Mouse (Mus musculus): Measurements from ENCODE around the gene Psmg4. TPM values are rescaled to one million over a fixed set of nuclear protein-coding genes. Genes with fewer than 3 reads are reported as not detected.

The Psmg4 gene
- polyA plus RNA-seq, 1 experiment from 2014 or later = 117 TPM

DNA sequence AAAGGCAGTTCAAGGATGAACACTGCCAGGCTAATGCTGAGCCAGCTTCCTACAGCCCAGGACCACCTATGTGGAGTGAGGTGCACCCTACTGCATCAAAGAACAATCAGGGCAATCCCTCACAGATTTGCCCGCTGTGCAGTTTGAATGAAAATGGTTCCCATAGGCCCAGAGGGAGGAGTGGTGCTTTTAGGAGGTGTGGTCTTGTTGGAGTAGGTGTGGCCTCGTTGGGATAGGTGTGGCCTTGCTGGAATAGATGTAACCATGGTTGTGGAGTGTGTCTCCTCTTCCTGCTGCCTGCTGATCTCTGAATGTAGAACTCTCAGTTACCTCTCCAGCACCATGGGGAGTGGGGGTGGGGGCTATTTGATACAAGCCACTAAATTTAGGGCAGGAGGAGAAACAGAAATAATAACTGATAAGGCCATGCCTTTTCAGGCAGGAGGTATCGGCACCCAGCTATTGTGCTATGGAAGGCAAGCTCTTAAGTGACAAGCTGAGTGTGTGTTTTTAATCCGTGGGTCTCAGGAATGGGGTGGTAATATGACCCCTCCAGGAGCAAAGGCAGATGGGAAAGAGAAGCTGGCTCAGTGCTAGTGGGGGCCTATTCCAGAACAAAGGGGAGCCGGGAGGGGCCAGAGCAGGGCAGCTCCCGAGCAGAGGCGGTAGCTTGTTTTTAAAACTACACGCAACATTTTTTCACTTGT, 6.5 kb upstream of the Psmg4 start:
- Histone ChIP-seq H3K27ac (no peak overlapping the region), H3K9ac (ENCODE audit: low read depth, low read length) (no peak overlapping the region), H3K9me3 (replicated peaks; ENCODE audit: low read length) (no peaks in the 10 kb centered on the region), H3K27me3 (ENCODE audit: insufficient read depth, low read length) (no peaks in the 10 kb centered on the region), H3K36me3 (ENCODE audit: insufficient read depth, low read length) (no peaks in the 10 kb centered on the region), H3K4me1 (replicated peaks; ENCODE audit: insufficient read depth, low read length) (no peaks in the 10 kb centered on the region), H3K4me2 (ENCODE audit: low read length) (no peak overlapping the region), H3K4me3 (replicated peaks; ENCODE audit: low read depth, low read length) (no peak overlapping the region)
- DNase-seq (ENCODE audit: low spot score) (no peak), ATAC-seq (replicated peaks; ENCODE audit: low FRiP score, low read depth) (peak; percentile 70)
- TF ChIP-seq CTCF (IDR thresholded peaks at IDR 0.05; ENCODE audit: low read depth) = no peak
- 49% methylated on average over 8 of the region's 8 CpGs for WGBS

DNA sequence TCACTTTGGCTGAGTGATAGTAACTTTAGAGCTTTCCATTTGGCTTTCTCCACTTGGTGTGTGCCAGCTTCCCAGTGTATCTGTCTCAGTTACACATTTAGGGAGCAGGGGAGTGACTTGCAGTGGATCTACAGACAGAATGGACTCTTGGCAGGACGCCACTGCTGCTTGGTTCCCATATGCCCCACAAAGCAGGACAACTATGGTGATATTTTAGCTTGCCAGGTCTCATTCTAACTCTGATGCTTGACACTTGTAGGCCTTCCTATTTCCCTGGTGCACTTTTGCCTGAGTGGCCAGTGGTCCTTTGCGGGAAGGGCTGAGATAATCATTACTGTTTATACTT, 6.0 kb upstream of the Psmg4 start:
- DNase-seq (ENCODE audit: low spot score) = no peak
- H3K9ac ChIP-seq (ENCODE audit: low read depth, low read length) = no peak overlapping the region
- no peaks in the 10 kb centered on the region for H3K27me3 ChIP-seq (ENCODE audit: insufficient read depth, low read length)
- 58% methylated on average over 2 of the region's 2 CpGs for WGBS
- no peaks in the 10 kb centered on the region for H3K9me3 ChIP-seq (replicated peaks; ENCODE audit: low read length)
- H3K4me2 ChIP-seq (ENCODE audit: low read length) = no peak overlapping the region
- TF ChIP-seq CTCF (IDR thresholded peaks at IDR 0.05; ENCODE audit: low read depth) = no peak
- H3K27ac ChIP-seq = no peak overlapping the region
- no peaks in the 10 kb centered on the region for H3K4me1 ChIP-seq (replicated peaks; ENCODE audit: insufficient read depth, low read length)
- ATAC-seq (replicated peaks; ENCODE audit: low FRiP score, low read depth) = no peak
- no peaks in the 10 kb centered on the region for H3K36me3 ChIP-seq (ENCODE audit: insufficient read depth, low read length)
- H3K4me3 ChIP-seq (replicated peaks; ENCODE audit: low read depth, low read length) = no peak overlapping the region

DNA sequence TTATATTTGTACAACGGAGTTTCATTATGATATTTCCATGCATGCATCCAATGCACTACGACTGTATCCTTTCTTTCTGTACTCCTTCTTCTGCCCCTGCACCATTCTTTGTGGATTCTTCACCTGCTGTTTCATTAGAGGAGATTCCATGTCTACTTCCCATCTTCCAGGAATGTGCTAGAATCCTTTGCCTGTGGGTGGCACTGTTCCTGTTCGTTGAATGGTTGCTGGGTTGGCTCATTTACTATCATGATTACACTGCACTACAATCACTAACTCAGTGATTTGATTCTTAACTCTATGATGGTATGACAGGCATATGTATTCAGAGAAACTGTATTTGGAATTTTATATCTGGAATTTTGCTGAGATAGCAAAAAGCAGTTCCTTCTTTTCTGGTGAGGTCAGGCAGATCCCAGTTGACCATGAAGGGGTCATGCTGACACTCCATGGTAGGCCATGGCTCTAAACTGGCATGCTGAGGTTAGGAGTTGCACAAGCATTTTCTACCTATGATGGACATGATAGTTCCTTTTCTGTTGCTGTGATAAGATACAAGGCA, 5.1 kb upstream of the Psmg4 start:
- peak; percentile 16; the same call in 1 of the 2 replicates for TF ChIP-seq CTCF (IDR thresholded peaks at IDR 0.05; ENCODE audit: low read depth)
- H3K4me3 ChIP-seq (replicated peaks; ENCODE audit: low read depth, low read length) = no peak overlapping the region
- H3K27ac ChIP-seq = no peak overlapping the region
- WGBS = 91% methylated on average over 3 of the region's 3 CpGs
- H3K4me1 ChIP-seq (replicated peaks; ENCODE audit: insufficient read depth, low read length) = no peaks in the 10 kb centered on the region
- no peak for DNase-seq (ENCODE audit: low spot score)
- no peak overlapping the region for H3K9ac ChIP-seq (ENCODE audit: low read depth, low read length)
- no peaks in the 10 kb centered on the region for H3K27me3 ChIP-seq (ENCODE audit: insufficient read depth, low read length)
- no peak overlapping the region for H3K4me2 ChIP-seq (ENCODE audit: low read length)
- H3K36me3 ChIP-seq (ENCODE audit: insufficient read depth, low read length) = no peaks in the 10 kb centered on the region
- ATAC-seq (replicated peaks; ENCODE audit: low FRiP score, low read depth) = no peak
- H3K9me3 ChIP-seq (replicated peaks; ENCODE audit: low read length) = no peaks in the 10 kb centered on the region

DNA sequence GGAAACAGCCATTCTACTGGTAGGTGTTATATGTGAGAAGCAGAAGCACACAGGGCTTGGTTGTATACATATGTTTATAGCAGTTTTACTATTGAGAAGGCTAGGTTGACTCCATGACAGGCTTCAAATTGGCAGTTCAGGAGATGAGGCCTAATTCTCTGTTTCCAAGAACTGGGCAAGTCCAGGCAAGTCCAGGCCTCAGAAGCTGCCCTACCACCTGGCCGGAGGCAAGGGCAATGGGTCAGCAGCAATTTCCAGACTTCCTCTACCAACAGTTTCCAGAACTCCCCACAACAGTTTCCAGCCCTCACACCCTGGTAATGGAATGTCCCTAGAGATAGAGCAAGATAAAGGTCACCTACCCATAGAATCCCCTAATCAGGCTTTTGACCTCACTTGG, 2.8 kb upstream of the Psmg4 start:
- Histone ChIP-seq H3K27me3 (ENCODE audit: insufficient read depth, low read length) (no peaks in the 10 kb centered on the region), H3K9ac (ENCODE audit: low read depth, low read length) (no peak overlapping the region), H3K27ac (no peak overlapping the region), H3K36me3 (ENCODE audit: insufficient read depth, low read length) (no peaks in the 10 kb centered on the region), H3K9me3 (replicated peaks; ENCODE audit: low read length) (no peaks in the 10 kb centered on the region), H3K4me3 (replicated peaks; ENCODE audit: low read depth, low read length) (no peak overlapping the region), H3K4me1 (replicated peaks; ENCODE audit: insufficient read depth, low read length) (peaks cover 5% of the 10 kb centered on the region; the same call in 1 of the 2 replicates), H3K4me2 (ENCODE audit: low read length) (no peak overlapping the region)
- DNase-seq (ENCODE audit: low spot score) (no peak), ATAC-seq (replicated peaks; ENCODE audit: low FRiP score, low read depth) (no peak)
- 90% methylated on average over 1 of the region's 1 CpGs for WGBS
- TF ChIP-seq CTCF (IDR thresholded peaks at IDR 0.05; ENCODE audit: low read depth) = no peak

DNA sequence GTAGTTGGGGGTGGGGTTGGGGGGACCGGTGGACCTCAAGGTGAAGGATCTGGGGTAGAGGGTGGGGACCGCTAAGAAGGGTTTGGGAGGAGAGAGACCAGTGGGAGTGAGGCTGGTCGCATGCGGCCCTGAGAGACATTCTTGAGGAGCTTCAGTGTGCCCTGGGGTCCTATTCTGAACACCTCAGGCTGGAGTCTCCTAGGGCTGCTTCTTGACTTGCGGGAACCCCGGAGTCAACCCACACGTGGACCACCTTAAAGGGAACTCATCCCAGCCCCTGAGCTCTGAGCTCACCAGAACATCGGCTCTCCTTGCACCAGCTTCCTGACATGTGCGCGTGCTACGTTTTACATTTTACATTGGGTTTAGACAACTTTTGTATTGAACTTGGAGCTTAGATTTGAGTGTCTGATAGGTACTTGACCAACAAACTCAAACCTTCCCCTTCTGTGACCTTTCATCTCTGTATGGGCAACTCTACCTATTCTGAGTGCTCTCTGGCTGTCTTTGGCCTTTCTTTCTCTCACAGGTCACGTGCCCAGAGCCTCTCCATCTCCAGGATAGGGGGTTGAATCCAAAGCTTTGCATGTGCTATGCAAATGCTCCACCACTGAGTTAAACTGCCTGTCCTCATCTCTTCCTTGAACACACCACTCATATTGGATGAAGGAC, 676 bp downstream of the Psmg4 start:
- Histone ChIP-seq H3K27ac (peak overlapping the region; percentile 94), H3K4me2 (ENCODE audit: low read length) (peak overlapping the region; percentile 72), H3K4me1 (replicated peaks; ENCODE audit: insufficient read depth, low read length) (peaks cover 5% of the 10 kb centered on the region; the same call in 1 of the 2 replicates), H3K9me3 (replicated peaks; ENCODE audit: low read length) (no peaks in the 10 kb centered on the region), H3K36me3 (ENCODE audit: insufficient read depth, low read length) (peaks cover 5% of the 10 kb centered on the region), H3K4me3 (replicated peaks; ENCODE audit: low read depth, low read length) (peak overlapping the region; percentile 63), H3K27me3 (ENCODE audit: insufficient read depth, low read length) (no peaks in the 10 kb centered on the region), H3K9ac (ENCODE audit: low read depth, low read length) (peak overlapping the region; percentile 72)
- WGBS = 29% methylated on average over 12 of the region's 12 CpGs
- DNase-seq (ENCODE audit: low spot score) (no peak), ATAC-seq (replicated peaks; ENCODE audit: low FRiP score, low read depth) (peak; percentile 70)
- no peak for TF ChIP-seq CTCF (IDR thresholded peaks at IDR 0.05; ENCODE audit: low read depth)

DNA sequence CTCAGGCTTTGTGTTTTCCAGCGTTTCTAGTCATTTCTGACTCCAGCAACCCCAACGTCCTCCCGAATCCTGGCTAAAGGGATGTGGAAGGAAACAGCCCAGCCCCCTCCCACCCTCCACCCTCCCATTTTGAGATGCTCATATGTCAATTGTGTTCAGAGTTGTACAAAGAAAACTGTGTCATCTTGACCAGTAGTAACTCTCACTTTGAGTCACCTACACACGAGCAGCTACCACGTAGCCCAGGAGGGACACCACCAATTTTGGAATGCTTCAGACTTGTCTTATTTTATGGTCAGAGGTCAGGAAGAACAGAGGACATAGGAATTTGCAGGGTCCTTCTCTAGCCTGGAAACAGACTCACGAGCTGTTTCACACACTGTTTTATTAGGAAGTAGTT, 11.3 kb downstream of the Psmg4 start:
- Histone ChIP-seq H3K27me3 (ENCODE audit: insufficient read depth, low read length) (no peaks in the 10 kb centered on the region), H3K27ac (no peak overlapping the region), H3K36me3 (ENCODE audit: insufficient read depth, low read length) (no peaks in the 10 kb centered on the region), H3K9ac (ENCODE audit: low read depth, low read length) (no peak overlapping the region), H3K4me2 (ENCODE audit: low read length) (no peak overlapping the region), H3K4me3 (replicated peaks; ENCODE audit: low read depth, low read length) (no peak overlapping the region), H3K4me1 (replicated peaks; ENCODE audit: insufficient read depth, low read length) (no peaks in the 10 kb centered on the region), H3K9me3 (replicated peaks; ENCODE audit: low read length) (no peaks in the 10 kb centered on the region)
- ATAC-seq (replicated peaks; ENCODE audit: low FRiP score, low read depth) (no peak), DNase-seq (ENCODE audit: low spot score) (no peak)
- no peak for TF ChIP-seq CTCF (IDR thresholded peaks at IDR 0.05; ENCODE audit: low read depth)
- WGBS = 95% methylated on average over 6 of the region's 6 CpGs
